Mouse (Mus musculus): ENCODE data around the gene Polr2b.

Gene Polr2b

GRCm38 (mm10) chr5:77299486-77299885 is 10.5 kb upstream of the Polr2b start:
- DNase-seq (ENCODE audit: low spot score) = no peak

- no peak for DNase-seq (ENCODE audit: low spot score)
These were observed 8.5 kb upstream of the Polr2b start for GRCm38 (mm10) chr5:77301296-77301903.

GRCm38 (mm10) chr5:77307821-77308553 is 2.0 kb upstream of the Polr2b start:
- no peak for DNase-seq (ENCODE audit: low spot score)

GRCm38 (mm10) chr5:77309051-77309906 is 668 bp upstream of the Polr2b start:
- DNase-seq (ENCODE audit: low spot score) = peak; percentile 5

- DNase-seq (ENCODE audit: low spot score) = no peak
These were observed 4.3 kb downstream of the Polr2b start for GRCm38 (mm10) chr5:77314206-77314605.

- no peak for DNase-seq (ENCODE audit: low spot score)
These were observed 5.0 kb downstream of the Polr2b start for GRCm38 (mm10) chr5:77314986-77315385.

- DNase-seq (ENCODE audit: low spot score) = no peak
These were observed 15.0 kb downstream of the Polr2b start for GRCm38 (mm10) chr5:77324936-77325335.

GRCm38 (mm10) chr5:77330154-77330553 is 20.2 kb downstream of the Polr2b start:
- DNase-seq (ENCODE audit: low spot score) = no peak

GRCm38 (mm10) chr5:77340033-77340432 is 30.1 kb downstream of the Polr2b start:
- no peak for DNase-seq (ENCODE audit: low spot score)

GRCm38 (mm10) chr5:77348901-77349300 is 39.0 kb downstream of the Polr2b start:
- no peak for DNase-seq (ENCODE audit: low spot score)

- DNase-seq (ENCODE audit: low spot score) = no peak
These were observed 40.2 kb downstream of the Polr2b start for GRCm38 (mm10) chr5:77349971-77350658.

GRCm38 (mm10) chr5:77351691-77352090 is 41.7 kb downstream of the Polr2b start:
- DNase-seq (ENCODE audit: low spot score) = no peak

- peak; percentile 47 for DNase-seq (ENCODE audit: low spot score)
These were observed 44.4 kb downstream of the Polr2b start for GRCm38 (mm10) chr5:77354361-77354787.

- no peak for DNase-seq (ENCODE audit: low spot score)
These were observed 45.6 kb downstream of the Polr2b start for GRCm38 (mm10) chr5:77355307-77356265.

GRCm38 (mm10) chr5:77357405-77358149 is 47.6 kb downstream of the Polr2b start:
- DNase-seq (ENCODE audit: low spot score) = peak; percentile 66

- peak; percentile 47 for DNase-seq (ENCODE audit: low spot score)
These were observed 48.4 kb downstream of the Polr2b start for GRCm38 (mm10) chr5:77358347-77358746.

- DNase-seq (ENCODE audit: low spot score) = no peak
These were observed 50.0 kb downstream of the Polr2b start for GRCm38 (mm10) chr5:77359971-77360370.

GRCm38 (mm10) chr5:77361006-77361405 is 51.1 kb downstream of the Polr2b start:
- DNase-seq (ENCODE audit: low spot score) = no peak

- no peak for DNase-seq (ENCODE audit: low spot score)
These were observed 52.2 kb downstream of the Polr2b start for GRCm38 (mm10) chr5:77362120-77362519.

- DNase-seq (ENCODE audit: low spot score) = no peak
These were observed 53.7 kb downstream of the Polr2b start for GRCm38 (mm10) chr5:77363650-77364049.
